Mouse (Mus musculus) ES-E14 (cell line): Measurements from ENCODE around the gene Cnot3. TPM values are rescaled to one million over a fixed set of nuclear protein-coding genes. Genes with fewer than 3 reads are reported as not detected.

Experiments used
- DNase-seq: peaks from one replicate; pipeline ENCODE4 v3.0.0-alpha.2; 2013; ENCODE audit warnings: low read depth, low spot score
- H3K27ac ChIP-seq: 2 replicates; pipeline ENCODE4 v1.5.1; 2012; ENCODE audit warnings: low read depth, mild to moderate bottlenecking, low read length, moderate library complexity, mixed read lengths; ENCODE audit not compliant: poor library complexity, insufficient read depth, severe bottlenecking
- H3K36me3 ChIP-seq: 2 replicates; pipeline ENCODE4 v1.6.1; 2012; ENCODE audit warnings: mild to moderate bottlenecking, low read length, moderate library complexity, mixed read lengths; ENCODE audit not compliant: control insufficient read depth, poor library complexity, insufficient read depth, severe bottlenecking
- H3K4me1 ChIP-seq, 2 experiments: fragments of 150-350 bp in 1 of 2; sonication (generic) in 1 of 2; 2 replicates each; pipeline ENCODE4 v1.6.1; 2012; ENCODE audit warnings: low read length in 2 of 2, mild to moderate bottlenecking in 1 of 2, mixed read lengths in 1 of 2; ENCODE audit not compliant: control insufficient read depth in 2 of 2, insufficient read depth in 2 of 2, poor library complexity in 1 of 2
- H3K4me3 ChIP-seq, 2 experiments: fragments of 150-350 bp in 1 of 2; sonication (generic) in 1 of 2; 2 replicates each; pipeline ENCODE4 v1.5.1; 2012; ENCODE audit warnings: low read length in 2 of 2, low read depth in 1 of 2, mild to moderate bottlenecking in 1 of 2, mixed read lengths in 1 of 2; ENCODE audit not compliant: insufficient read depth in 1 of 2, poor library complexity in 1 of 2, severe bottlenecking in 1 of 2
- H3K9ac ChIP-seq: 2 replicates; pipeline ENCODE4 v1.6.1; 2012; ENCODE audit warnings: low read depth, mild to moderate bottlenecking, low read length, mixed read lengths; ENCODE audit not compliant: poor library complexity, insufficient read depth, severe bottlenecking
- H3K9me3 ChIP-seq: fragments of 150-350 bp; sonication (generic); 2 replicates; pipeline ENCODE4 v1.6.1; 2012; ENCODE audit warnings: low read depth, mild to moderate bottlenecking, low read length; ENCODE audit not compliant: control insufficient read depth, insufficient read depth
- CHD2 ChIP-seq: IDR thresholded peaks from 2 replicates; pipeline ENCODE4 v1.6.1; 2014; ENCODE audit warnings: mild to moderate bottlenecking, low read depth, low read length, inconsistent platforms
- HCFC1 ChIP-seq: IDR thresholded peaks from 2 replicates; pipeline ENCODE4 v1.6.1; 2012; ENCODE audit warnings: low read length, inconsistent platforms, borderline replicate concordance; ENCODE audit not compliant: insufficient read depth
- MAFK ChIP-seq: IDR thresholded peaks from 2 replicates; pipeline ENCODE4 v1.6.1; 2014; ENCODE audit warnings: mild to moderate bottlenecking, low read depth, low read length, inconsistent platforms; ENCODE audit not compliant: insufficient read depth
- ZC3H11A ChIP-seq: IDR thresholded peaks from 2 replicates; pipeline ENCODE4 v1.6.1; 2012; ENCODE audit warnings: low read depth, mild to moderate bottlenecking, inconsistent platforms, low read length, borderline replicate concordance
- ZNF384 ChIP-seq: IDR thresholded peaks from 2 replicates; pipeline ENCODE4 v1.6.1; 2012; ENCODE audit warnings: low read depth, low read length, inconsistent platforms
- in situ Hi-C, 2 experiments: fragments of 600-800 bp; cut with MboI; formaldehyde crosslinking; loops; one replicate each; pipeline ENCODE4 v1.15.1; 2025; ENCODE audit warnings: low sequenced_read_pairs in 2 of 2, inconsistent platforms in 1 of 2; ENCODE audit not compliant: unreplicated experiment in 2 of 2
- total RNA-seq: library from RNA; depleted of rRNA; stranded (reverse); fragments of 300-350 nt; gene quantifications from 2 replicates; pipeline ENCODE4 v1.2.3, GENCODE M21; 2012

Gene Cnot3
- total RNA-seq, 1 experiment = 47.3 TPM

DNA sequence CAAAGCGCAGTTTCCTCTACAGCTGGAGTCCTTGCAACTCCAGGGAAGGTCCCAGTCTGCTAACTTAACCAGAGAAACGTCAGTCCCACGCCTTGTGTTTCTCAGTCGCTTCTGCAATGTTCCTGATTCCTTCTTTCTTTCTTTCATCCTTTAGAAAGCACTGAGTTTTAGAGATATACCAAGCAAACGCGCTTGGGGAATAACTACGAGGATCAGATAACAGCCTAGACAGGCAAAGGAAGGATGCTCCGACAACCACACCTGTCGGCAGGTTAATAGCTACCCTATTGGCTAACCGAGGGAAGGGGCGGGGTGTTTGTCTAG lies 758 bp upstream of the Cnot3 start:
- H3K36me3 ChIP-seq = peaks cover 32% of the 10 kb centered on the region

DNA sequence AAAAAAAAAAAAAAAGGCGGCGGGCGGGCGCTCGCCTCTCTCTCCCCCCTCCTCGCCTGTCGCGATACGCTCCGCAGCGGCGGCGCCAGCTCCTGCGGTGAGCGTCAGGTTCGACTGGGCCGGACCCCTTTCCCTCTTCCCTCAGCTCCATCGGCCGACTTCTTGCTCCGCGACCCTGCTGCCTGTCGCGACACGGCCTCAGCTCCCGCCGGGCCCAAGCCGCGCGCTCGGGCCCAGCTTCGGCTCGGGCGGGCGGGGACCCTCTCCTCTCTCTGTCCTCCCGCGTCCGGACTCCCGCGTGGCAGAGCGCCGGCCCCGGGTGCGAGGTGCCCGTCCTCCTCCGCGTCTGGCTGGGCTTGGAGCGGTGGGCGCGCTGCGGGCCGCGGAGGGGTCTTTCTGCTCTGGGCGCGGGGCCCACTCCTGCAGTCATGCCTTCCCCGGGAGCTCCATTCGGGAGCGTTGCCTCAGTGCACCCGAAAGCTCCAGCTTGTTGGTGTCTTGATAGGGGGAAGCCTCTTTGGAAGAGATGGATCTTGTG lies 489 bp downstream of the Cnot3 start:
- in situ Hi-C loops = no loop called here
- no peak for DNase-seq
- peaks cover 24% of the 10 kb centered on the region for H3K36me3 ChIP-seq

More for the DNA sequence above, 758 bp upstream of the Cnot3 start:
- Histone ChIP-seq H3K9ac (peak overlapping the region; percentile 55), H3K27ac (no peak overlapping the region), H3K4me1 (peaks cover 2 to 14% of the 10 kb centered on the region in 2 experiments; a peak in 2 of 4 replicates), H3K4me3 (peak overlapping the region; percentile 80 to 91), H3K9me3 (no peaks in the 10 kb centered on the region)
- no peak for DNase-seq
- in situ Hi-C loops = no loop called here
- TF ChIP-seq HCFC1 (no peak), ZC3H11A (no peak), MAFK (no peak), CHD2 (no peak), ZNF384 (no peak)

DNA sequence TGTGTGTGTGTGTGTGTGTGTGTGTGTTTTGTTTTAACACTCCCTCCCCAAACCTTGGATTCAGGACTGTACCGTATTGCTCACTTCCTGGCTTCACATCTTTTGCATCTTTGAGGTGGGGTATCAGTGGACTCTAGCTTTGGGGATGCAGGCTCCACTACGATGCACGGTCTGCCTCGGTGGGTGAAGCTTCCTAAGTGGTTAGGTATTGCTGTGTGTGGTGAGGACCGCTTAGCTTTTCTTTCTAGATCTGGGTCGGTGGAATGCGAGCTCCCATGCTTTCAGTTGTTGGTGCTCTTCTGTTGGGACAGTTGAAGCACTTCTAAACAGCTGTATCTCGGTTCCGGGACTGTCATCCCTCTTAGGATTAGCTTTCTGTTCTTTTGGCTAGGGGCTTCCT lies 1.1 kb downstream of the Cnot3 start:
- H3K27ac ChIP-seq = no peak overlapping the region
- H3K9me3 ChIP-seq = no peaks in the 10 kb centered on the region
- DNase-seq = no peak
- H3K4me3 ChIP-seq = peak overlapping the region; percentile 90 to 93
- peaks cover 2 to 14% of the 10 kb centered on the region in 2 experiments; a peak in 2 of 4 replicates for H3K4me1 ChIP-seq
- no peak for TF ChIP-seq MAFK
- TF ChIP-seq HCFC1 = no peak
- no peak for TF ChIP-seq ZC3H11A
- no peak for TF ChIP-seq CHD2
- no peak for TF ChIP-seq ZNF384
- in situ Hi-C loops = no loop called here
- peaks cover 24% of the 10 kb centered on the region for H3K36me3 ChIP-seq
- peak overlapping the region; percentile 98 for H3K9ac ChIP-seq

More for the DNA sequence above, 489 bp downstream of the Cnot3 start:
- peak overlapping the region; percentile 90 to 93 for H3K4me3 ChIP-seq
- H3K27ac ChIP-seq = peak overlapping the region; percentile 92
- H3K9ac ChIP-seq = peak overlapping the region; percentile 98
- no peaks in the 10 kb centered on the region for H3K9me3 ChIP-seq
- H3K4me1 ChIP-seq = peaks cover 2 to 14% of the 10 kb centered on the region in 2 experiments; a peak in 2 of 4 replicates
- TF ChIP-seq ZC3H11A (no peak), MAFK (no peak), ZNF384 (peak; percentile 98)

DNA sequence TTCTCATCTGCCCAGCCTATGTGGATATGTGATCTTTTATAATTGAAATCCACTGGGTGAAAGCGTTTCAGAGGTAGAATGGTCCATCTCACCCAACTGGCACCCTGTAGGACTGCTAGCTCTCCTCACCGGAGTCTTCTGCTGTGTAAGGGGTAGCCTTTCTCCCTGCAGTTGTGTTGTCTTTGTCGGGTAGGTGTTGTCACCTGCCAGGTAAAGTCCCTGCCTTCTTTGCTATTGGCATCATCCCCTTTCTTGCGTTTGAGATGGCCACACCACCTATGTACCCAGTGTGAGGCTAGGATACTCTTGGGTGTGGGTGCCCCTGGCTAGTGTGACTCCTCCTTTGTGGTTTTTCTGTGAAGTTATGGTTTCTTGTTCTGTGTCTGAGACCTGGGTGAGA lies 1.6 kb downstream of the Cnot3 start:
- TF ChIP-seq CHD2 (no peak), MAFK (no peak), ZC3H11A (no peak), HCFC1 (no peak), ZNF384 (no peak)
- Histone ChIP-seq H3K9me3 (no peaks in the 10 kb centered on the region), H3K27ac (no peak overlapping the region), H3K9ac (peak overlapping the region; percentile 98), H3K4me1 (peaks cover 2 to 14% of the 10 kb centered on the region in 2 experiments; a peak in 2 of 4 replicates), H3K4me3 (peak overlapping the region; percentile 90 to 93), H3K36me3 (peaks cover 24% of the 10 kb centered on the region)
- DNase-seq = no peak
- in situ Hi-C loops = no loop called here

DNA sequence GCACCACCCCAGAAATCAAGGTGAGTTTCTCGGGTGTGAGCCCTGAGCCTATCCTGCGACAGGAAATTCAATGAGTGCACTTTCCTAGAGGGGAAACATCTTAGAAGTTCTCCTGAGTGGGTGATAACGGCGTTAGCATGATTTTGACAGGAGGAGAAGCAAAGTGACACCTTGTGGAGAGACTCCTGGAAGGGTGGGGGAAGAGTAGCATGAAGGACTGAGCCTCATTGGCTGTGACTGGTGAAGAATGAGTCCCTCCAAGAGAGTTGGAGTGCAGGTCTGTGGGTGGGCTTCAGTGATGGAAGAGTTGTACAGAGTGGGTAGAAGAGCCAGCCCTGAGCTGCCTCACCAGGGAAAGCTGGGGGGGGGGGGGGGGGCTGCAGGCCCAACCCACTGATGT lies 11.9 kb downstream of the Cnot3 start:
- in situ Hi-C loops = no loop called here
- Histone ChIP-seq H3K36me3 (peaks cover 91% of the 10 kb centered on the region), H3K27ac (no peak overlapping the region), H3K4me3 (no peak overlapping the region), H3K4me1 (no peaks in the 10 kb centered on the region), H3K9ac (no peak overlapping the region), H3K9me3 (no peaks in the 10 kb centered on the region)
- no peak for DNase-seq
- no peak for TF ChIP-seq HCFC1
- TF ChIP-seq MAFK = no peak
- no peak for TF ChIP-seq CHD2
- no peak for TF ChIP-seq ZNF384
- TF ChIP-seq ZC3H11A = no peak
